Mouse (Mus musculus) forebrain, embryonic 14.5 days (tissue): ENCODE results near the gene Ntsr1. TPM values are rescaled to one million over a fixed set of nuclear protein-coding genes. Genes with fewer than 3 reads are reported as not detected.

ENCODE experiments used
- ATAC-seq: fragments of 200-750 bp; cut with Nextera tagmentation; 2 replicates; pipeline ENCODE4 v1.8.0; 2017; ENCODE audit warnings: mild to moderate bottlenecking, moderate library complexity
- DNase-seq: peaks from one replicate; pipeline ENCODE4 v3.0.0-alpha.2; 2015; ENCODE audit warnings: low spot score
- H3K27ac ChIP-seq: fragments of 300-500 bp; sonication (generic); 2 replicates; pipeline ENCODE4 v1.5.1; 2014; ENCODE audit warnings: low read depth, mild to moderate bottlenecking, control low read depth, low read length, moderate library complexity
- H3K27me3 ChIP-seq: fragments of 300-500 bp; sonication (generic); replicated peaks from 2 replicates; pipeline ENCODE4 v1.6.1; 2014; ENCODE audit warnings: low read length, control low read depth, mixed read lengths; ENCODE audit not compliant: control insufficient read depth, insufficient read depth
- H3K36me3 ChIP-seq: fragments of 300-500 bp; sonication (generic); 2 replicates; pipeline ENCODE4 v1.6.1; 2014; ENCODE audit warnings: low read length, control low read depth; ENCODE audit not compliant: control insufficient read depth, insufficient read depth
- H3K4me1 ChIP-seq: fragments of 300-500 bp; sonication (generic); 2 replicates; pipeline ENCODE4 v1.6.1; 2014; ENCODE audit warnings: antibody characterized with exemption, low read length, control low read depth; ENCODE audit not compliant: control insufficient read depth, insufficient read depth
- H3K4me2 ChIP-seq: fragments of 300-500 bp; sonication (generic); 2 replicates; pipeline ENCODE4 v1.6.1; 2014; ENCODE audit warnings: mild to moderate bottlenecking, control low read depth, low read length
- H3K4me3 ChIP-seq: fragments of 300-500 bp; sonication (generic); 2 replicates; pipeline ENCODE4 v1.5.1; 2014; ENCODE audit warnings: low read depth, low read length, control low read depth
- H3K9ac ChIP-seq: fragments of 300-500 bp; sonication (generic); 2 replicates; pipeline ENCODE4 v1.6.1; 2014; ENCODE audit warnings: mild to moderate bottlenecking, low read length, control low read depth, moderate library complexity
- H3K9me3 ChIP-seq: fragments of 300-500 bp; sonication (generic); replicated peaks from 2 replicates; pipeline ENCODE4 v1.6.1; 2016; ENCODE audit warnings: low read length, control low read depth, mixed read lengths; ENCODE audit not compliant: control insufficient read depth
- WGBS: fragments of 180-500 bp; shearing (Covaris S2); extraction: QIAGEN DNeasy Blood & Tissue Kit; methylation state at CpG from one replicate; pipeline ENCODE4 v1.1.7; 2014; 5-methylcytosine and 5-hydroxymethylcytosine counted together
- polyA plus RNA-seq: library from polyadenylated mRNA; unstranded; fragments of >200 nt; fragmentation: Nextera tagmentation; extraction: Ambion mirVana; gene quantifications from 2 replicates; pipeline ENCODE4 v1.2.1, GENCODE M21; 2014

The Ntsr1 gene
- polyA plus RNA-seq, 1 experiment from 2014 or later: 4.4 TPM

- ATAC-seq (no peak), DNase-seq (no peak)
- no peaks in the 10 kb centered on the region for H3K27me3 ChIP-seq
- H3K27ac ChIP-seq: no peak overlapping the region
- no peaks in the 10 kb centered on the region for H3K9me3 ChIP-seq
- H3K4me1 ChIP-seq: peaks cover 13% of the 10 kb centered on the region; the same call in 1 of the 2 replicates
- 53% methylated on average over 3 of the region's 3 CpGs for WGBS
- no peak overlapping the region for H3K9ac ChIP-seq
- no peak overlapping the region for H3K4me2 ChIP-seq
- no peak overlapping the region for H3K4me3 ChIP-seq
- no peaks in the 10 kb centered on the region for H3K36me3 ChIP-seq
These were observed 13.2 kb downstream of the Ntsr1 start for GRCm38 (mm10) chr2:180513019-180513418.

GRCm38 (mm10) chr2:180513835-180514234 is 14.1 kb downstream of the Ntsr1 start:
- H3K27ac ChIP-seq: no peak overlapping the region
- no peak overlapping the region for H3K4me3 ChIP-seq
- H3K36me3 ChIP-seq: no peaks in the 10 kb centered on the region
- no peak overlapping the region for H3K9ac ChIP-seq
- H3K9me3 ChIP-seq: no peaks in the 10 kb centered on the region
- no peak overlapping the region for H3K4me2 ChIP-seq
- 29% methylated on average over 4 of the region's 4 CpGs for WGBS
- H3K4me1 ChIP-seq: peaks cover 9% of the 10 kb centered on the region; the same call in 1 of the 2 replicates
- no peak for DNase-seq
- ATAC-seq: no peak
- no peaks in the 10 kb centered on the region for H3K27me3 ChIP-seq

- Histone ChIP-seq H3K9ac (no peak overlapping the region), H3K4me3 (no peak overlapping the region), H3K36me3 (no peaks in the 10 kb centered on the region), H3K27ac (peak overlapping the region; percentile 50; the same call in 1 of the 2 replicates), H3K27me3 (no peaks in the 10 kb centered on the region), H3K4me2 (no peak overlapping the region), H3K4me1 (peaks cover 3% of the 10 kb centered on the region; the same call in 1 of the 2 replicates), H3K9me3 (no peaks in the 10 kb centered on the region)
- ATAC-seq (peak; percentile 67), DNase-seq (peak; percentile 34)
- 50% methylated on average over 5 of the region's 5 CpGs for WGBS
These were observed 21.9 kb downstream of the Ntsr1 start for GRCm38 (mm10) chr2:180521437-180522221.

- Histone ChIP-seq H3K4me2 (no peak overlapping the region), H3K4me3 (no peak overlapping the region), H3K9ac (no peak overlapping the region), H3K27ac (no peak overlapping the region), H3K9me3 (no peaks in the 10 kb centered on the region), H3K27me3 (0 out of 2 replicates have a peak, but pooled peaks cover 2% of the 10 kb centered on the region), H3K36me3 (no peaks in the 10 kb centered on the region), H3K4me1 (peaks cover 7% of the 10 kb centered on the region)
- 67% methylated on average over 4 of the region's 4 CpGs for WGBS
- DNase-seq (no peak), ATAC-seq (no peak)
These were observed 23.0 kb downstream of the Ntsr1 start for GRCm38 (mm10) chr2:180522825-180523224.

GRCm38 (mm10) chr2:180527447-180527846 is 27.7 kb downstream of the Ntsr1 start:
- H3K4me2 ChIP-seq: no peak overlapping the region
- H3K27me3 ChIP-seq: 0 out of 2 replicates have a peak, but pooled peaks cover 2% of the 10 kb centered on the region
- no peak overlapping the region for H3K9ac ChIP-seq
- WGBS: 66% methylated on average over 7 of the region's 7 CpGs
- no peaks in the 10 kb centered on the region for H3K9me3 ChIP-seq
- no peak for ATAC-seq
- H3K4me1 ChIP-seq: peaks cover 39% of the 10 kb centered on the region
- H3K36me3 ChIP-seq: no peaks in the 10 kb centered on the region
- 0 out of 2 replicates have a peak overlapping the region, but pooled peaks have one; percentile 21 for H3K27ac ChIP-seq
- DNase-seq: no peak
- no peak overlapping the region for H3K4me3 ChIP-seq

GRCm38 (mm10) chr2:180527883-180528282 is 28.1 kb downstream of the Ntsr1 start:
- H3K36me3 ChIP-seq: no peaks in the 10 kb centered on the region
- no peak overlapping the region for H3K4me3 ChIP-seq
- peaks cover 43% of the 10 kb centered on the region for H3K4me1 ChIP-seq
- ATAC-seq: no peak
- peak; percentile 34 for DNase-seq
- no peak overlapping the region for H3K27ac ChIP-seq
- no peaks in the 10 kb centered on the region for H3K9me3 ChIP-seq
- H3K27me3 ChIP-seq: 0 out of 2 replicates have a peak, but pooled peaks cover 2% of the 10 kb centered on the region
- no peak overlapping the region for H3K9ac ChIP-seq
- no peak overlapping the region for H3K4me2 ChIP-seq
- 19% methylated on average over 8 of the region's 8 CpGs for WGBS

- Histone ChIP-seq H3K4me1 (peaks cover 44% of the 10 kb centered on the region), H3K9me3 (no peaks in the 10 kb centered on the region), H3K27ac (peak overlapping the region; percentile 78), H3K27me3 (0 out of 2 replicates have a peak, but pooled peaks cover 2% of the 10 kb centered on the region), H3K4me2 (peak overlapping the region; percentile 32), H3K36me3 (no peaks in the 10 kb centered on the region), H3K9ac (peak overlapping the region; percentile 17; the same call in 1 of the 2 replicates), H3K4me3 (no peak overlapping the region)
- WGBS: 5% methylated on average over 7 of the region's 7 CpGs
- peak; percentile 60 for ATAC-seq
- DNase-seq: peak; percentile 50
These were observed 30.4 kb downstream of the Ntsr1 start for GRCm38 (mm10) chr2:180530130-180530529.

GRCm38 (mm10) chr2:180530584-180530983 is 30.8 kb downstream of the Ntsr1 start:
- WGBS: 0% methylated on average over 3 of the region's 3 CpGs
- Histone ChIP-seq H3K27me3 (0 out of 2 replicates have a peak, but pooled peaks cover 2% of the 10 kb centered on the region), H3K4me1 (peaks cover 44% of the 10 kb centered on the region), H3K9ac (peak overlapping the region; percentile 17; the same call in 1 of the 2 replicates), H3K4me2 (peak overlapping the region; percentile 32), H3K4me3 (no peak overlapping the region), H3K9me3 (no peaks in the 10 kb centered on the region), H3K36me3 (no peaks in the 10 kb centered on the region), H3K27ac (peak overlapping the region; percentile 78)
- ATAC-seq (peak; percentile 81), DNase-seq (peak; percentile 83)
